Mouse (Mus musculus) lung, embryonic 16.5 days (tissue): ENCODE measurements around the gene Rnf5. TPM values are rescaled to one million over a fixed set of nuclear protein-coding genes. Genes with fewer than 3 reads are reported as not detected.

Experiments used
- ATAC-seq: fragments of 200-750 bp; cut with Nextera tagmentation; 2 replicates; pipeline ENCODE4 v1.8.0; 2017; ENCODE audit warnings: low read depth, mild to moderate bottlenecking, moderate library complexity
- H3K27ac ChIP-seq: fragments of 300-500 bp; sonication (generic); 2 replicates; pipeline ENCODE4 v1.5.1; 2014; ENCODE audit warnings: mild to moderate bottlenecking, control low read depth, low read length
- H3K27me3 ChIP-seq: fragments of 300-500 bp; sonication (generic); 2 replicates; pipeline ENCODE4 v1.6.1; 2014; ENCODE audit warnings: low read depth, low read length, mixed read lengths; ENCODE audit not compliant: control insufficient read depth, insufficient read depth
- H3K36me3 ChIP-seq: fragments of 300-500 bp; sonication (generic); 2 replicates; pipeline ENCODE4 v1.6.1; 2014; ENCODE audit warnings: low read length; ENCODE audit not compliant: control insufficient read depth, insufficient read depth
- H3K4me1 ChIP-seq: fragments of 300-500 bp; sonication (generic); replicated peaks from 2 replicates; pipeline ENCODE4 v1.6.1; 2014; ENCODE audit warnings: low read length, mixed read lengths; ENCODE audit not compliant: control insufficient read depth, insufficient read depth
- H3K4me2 ChIP-seq: fragments of 300-500 bp; sonication (generic); 2 replicates; pipeline ENCODE4 v1.6.1; 2014; ENCODE audit warnings: low read depth, low read length, control low read depth
- H3K4me3 ChIP-seq: fragments of 300-500 bp; sonication (generic); 2 replicates; pipeline ENCODE4 v1.5.1; 2014; ENCODE audit warnings: mild to moderate bottlenecking, low read length, control low read depth
- H3K9ac ChIP-seq: fragments of 300-500 bp; sonication (generic); 2 replicates; pipeline ENCODE4 v1.6.1; 2014; ENCODE audit warnings: low read length, control low read depth
- H3K9me3 ChIP-seq: fragments of 300-500 bp; sonication (generic); 2 replicates; pipeline ENCODE4 v1.6.1; 2016; ENCODE audit warnings: low read length; ENCODE audit not compliant: control insufficient read depth
- WGBS: fragments of 180-500 bp; shearing (Covaris S2); extraction: QIAGEN DNeasy Blood & Tissue Kit; methylation state at CpG from one replicate; pipeline ENCODE4 v1.1.7; 2014; 5-methylcytosine and 5-hydroxymethylcytosine counted together
- polyA plus RNA-seq: library from polyadenylated mRNA; unstranded; fragments of >200 nt; fragmentation: Nextera tagmentation; extraction: Ambion mirVana; gene quantifications from 2 replicates; pipeline ENCODE4 v1.2.1, GENCODE M21; 2015

Gene Rnf5
- polyA plus RNA-seq, 1 experiment from 2014 or later, result 128 TPM

DNA sequence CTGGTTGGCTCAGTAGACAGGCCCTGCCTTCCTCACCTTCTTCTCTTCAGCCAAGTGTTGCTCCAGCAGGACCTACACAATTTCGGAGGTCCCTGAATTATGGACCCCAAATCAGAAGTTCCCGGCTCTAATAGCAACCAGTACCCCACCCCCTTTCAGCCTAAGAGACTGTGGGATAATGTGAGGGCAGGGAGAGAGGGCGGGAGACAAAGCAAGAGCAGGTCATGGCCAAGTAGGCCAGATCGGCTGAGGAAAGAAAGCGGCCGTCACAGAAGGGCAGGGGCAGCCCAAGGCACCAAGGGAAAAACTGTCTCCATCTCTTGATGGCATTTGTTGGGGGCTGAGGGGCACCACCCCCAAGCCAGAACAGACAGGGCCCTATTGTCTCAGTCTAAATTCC is 12.4 kb upstream of the Rnf5 start, which contains the start of gene Egfl8:
Gene Egfl8, minus strand, starts transcription at position 101 of the 400 bp plus-strand sequence.
- no peak for ATAC-seq
- Histone ChIP-seq H3K36me3 (peaks cover 19% of the 10 kb centered on the region), H3K4me2 (no peak within 1 kb of the TSS), H3K4me1 (no peaks in the 10 kb centered on the region), H3K4me3 (no peak within 1 kb of the TSS), H3K27ac (0 out of 2 replicates have a peak within 1 kb of the TSS, but pooled peaks have one; percentile 24), H3K9ac (no peak within 1 kb of the TSS), H3K9me3 (no peaks in the 10 kb centered on the region), H3K27me3 (no peaks in the 10 kb centered on the region)
- 69% methylated on average over 6 of the region's 6 CpGs for WGBS

DNA sequence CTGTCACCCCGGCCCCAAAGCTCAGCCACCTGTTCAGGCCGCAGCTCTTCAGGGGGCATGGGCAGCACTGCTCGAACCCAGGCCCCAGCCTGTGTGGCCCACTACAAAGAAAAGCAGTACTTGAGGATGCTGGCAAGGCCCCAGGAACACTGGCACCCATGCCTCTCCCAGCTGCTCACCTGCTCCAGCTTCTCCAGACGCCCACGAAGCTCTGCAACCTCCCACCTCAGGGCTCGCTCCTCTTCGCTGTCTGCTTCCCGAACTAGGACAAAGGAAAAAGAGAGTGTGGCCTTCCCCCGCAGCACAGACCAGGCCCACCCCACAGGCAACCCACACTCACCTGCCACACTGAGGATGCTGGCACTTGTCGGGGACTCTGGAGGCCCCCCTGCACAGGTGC is 10.3 kb upstream of the Rnf5 start:
- Histone ChIP-seq H3K27me3 (no peaks in the 10 kb centered on the region), H3K4me3 (no peak overlapping the region), H3K9ac (no peak overlapping the region), H3K9me3 (no peaks in the 10 kb centered on the region), H3K4me1 (no peaks in the 10 kb centered on the region; the same call in 1 of the 2 replicates), H3K27ac (no peak overlapping the region), H3K36me3 (peaks cover 19% of the 10 kb centered on the region), H3K4me2 (no peak overlapping the region)
- no peak for ATAC-seq
- WGBS, result 85% methylated on average over 10 of the region's 10 CpGs

DNA sequence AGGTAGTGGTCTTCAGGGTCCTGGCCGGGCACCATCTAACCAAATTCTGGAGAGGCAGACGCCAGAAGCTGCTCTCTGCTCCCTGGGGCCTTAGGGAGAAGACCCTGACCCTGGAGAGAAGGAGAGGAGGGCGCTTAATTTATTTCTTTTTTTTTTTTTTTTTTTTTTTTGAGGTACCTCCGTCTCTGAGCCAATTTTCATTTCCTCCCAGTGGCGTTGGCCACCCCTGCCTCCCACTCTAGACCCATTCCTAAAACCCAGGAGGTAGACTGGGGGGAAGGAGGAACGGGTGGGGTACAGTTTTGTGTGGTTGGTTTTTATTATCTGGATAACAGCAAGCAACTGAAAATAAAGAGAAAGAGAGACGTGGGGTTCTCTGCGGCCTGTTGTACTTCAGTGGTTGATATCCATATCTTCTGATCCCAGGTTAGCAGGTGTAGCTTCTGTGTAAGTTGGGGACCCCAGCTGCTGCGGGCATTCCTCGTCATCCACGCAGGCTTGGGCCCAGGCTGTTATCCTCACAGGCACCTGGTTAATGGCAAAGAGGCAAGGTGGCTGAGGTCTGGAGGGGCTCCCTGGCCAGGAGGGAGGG is 9.7 kb upstream of the Rnf5 start:
- H3K9me3 ChIP-seq, result no peaks in the 10 kb centered on the region
- H3K36me3 ChIP-seq, result peaks cover 19% of the 10 kb centered on the region
- no peak for ATAC-seq
- H3K27ac ChIP-seq, result no peak overlapping the region
- H3K4me1 ChIP-seq, result peaks cover 3% of the 10 kb centered on the region; the same call in 1 of the 2 replicates
- WGBS, result 80% methylated on average over 11 of the region's 11 CpGs
- H3K9ac ChIP-seq, result no peak overlapping the region
- no peak overlapping the region for H3K4me2 ChIP-seq
- H3K27me3 ChIP-seq, result no peaks in the 10 kb centered on the region
- no peak overlapping the region for H3K4me3 ChIP-seq

DNA sequence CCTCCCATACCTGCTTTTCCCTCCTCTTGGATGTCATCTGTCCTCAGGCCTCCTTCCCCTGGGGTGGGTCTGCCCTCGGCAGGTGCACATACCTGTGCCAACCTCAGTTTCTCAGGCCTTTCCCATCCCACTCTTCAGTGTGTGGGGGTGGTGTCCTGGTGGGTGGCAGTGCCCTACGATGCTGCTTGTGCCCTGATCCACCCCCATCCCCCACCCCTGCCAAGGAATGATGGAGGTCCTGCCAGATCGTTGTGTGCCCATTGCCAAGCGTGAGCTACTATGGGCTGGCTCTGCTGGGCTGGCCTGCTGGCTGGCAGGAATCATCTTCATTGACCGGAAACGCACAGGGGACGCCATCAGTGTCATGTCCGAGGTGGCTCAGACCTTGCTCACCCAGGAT is 7.6 kb upstream of the Rnf5 start:
- Histone ChIP-seq H3K4me2 (no peak overlapping the region), H3K4me3 (no peak overlapping the region), H3K27ac (no peak overlapping the region), H3K4me1 (peaks cover 13% of the 10 kb centered on the region), H3K36me3 (peaks cover 17% of the 10 kb centered on the region), H3K9ac (no peak overlapping the region), H3K27me3 (no peaks in the 10 kb centered on the region), H3K9me3 (no peaks in the 10 kb centered on the region)
- no peak for ATAC-seq
- 89% methylated on average over 8 of the region's 8 CpGs for WGBS

DNA sequence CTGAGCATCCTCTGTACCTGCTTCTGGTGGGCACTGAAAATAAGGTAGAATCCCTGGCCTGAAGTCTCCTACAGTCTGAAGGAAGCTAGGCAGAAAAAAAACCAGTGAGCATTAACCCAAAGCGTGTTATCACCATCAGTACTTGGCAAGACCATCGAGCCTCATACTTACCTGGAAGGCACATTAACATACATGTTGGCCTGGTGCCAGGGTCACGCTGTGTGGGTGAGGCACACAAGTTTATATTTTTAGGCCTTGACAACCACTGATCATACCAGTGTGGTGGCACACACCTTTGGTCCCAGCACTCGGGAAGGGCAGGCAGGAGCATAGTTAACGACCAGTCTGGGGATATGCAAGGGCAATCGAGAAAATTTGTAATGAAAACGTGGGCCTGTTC is 4.5 kb upstream of the Rnf5 start:
- Histone ChIP-seq H3K36me3 (peaks cover 12% of the 10 kb centered on the region), H3K4me2 (no peak overlapping the region), H3K27ac (no peak overlapping the region), H3K4me1 (peaks cover 21% of the 10 kb centered on the region), H3K9me3 (no peaks in the 10 kb centered on the region), H3K9ac (0 out of 2 replicates have a peak overlapping the region, but pooled peaks have one; percentile 3), H3K4me3 (no peak overlapping the region), H3K27me3 (no peaks in the 10 kb centered on the region)
- 73% methylated on average over 7 of the region's 7 CpGs for WGBS
- ATAC-seq, result no peak

DNA sequence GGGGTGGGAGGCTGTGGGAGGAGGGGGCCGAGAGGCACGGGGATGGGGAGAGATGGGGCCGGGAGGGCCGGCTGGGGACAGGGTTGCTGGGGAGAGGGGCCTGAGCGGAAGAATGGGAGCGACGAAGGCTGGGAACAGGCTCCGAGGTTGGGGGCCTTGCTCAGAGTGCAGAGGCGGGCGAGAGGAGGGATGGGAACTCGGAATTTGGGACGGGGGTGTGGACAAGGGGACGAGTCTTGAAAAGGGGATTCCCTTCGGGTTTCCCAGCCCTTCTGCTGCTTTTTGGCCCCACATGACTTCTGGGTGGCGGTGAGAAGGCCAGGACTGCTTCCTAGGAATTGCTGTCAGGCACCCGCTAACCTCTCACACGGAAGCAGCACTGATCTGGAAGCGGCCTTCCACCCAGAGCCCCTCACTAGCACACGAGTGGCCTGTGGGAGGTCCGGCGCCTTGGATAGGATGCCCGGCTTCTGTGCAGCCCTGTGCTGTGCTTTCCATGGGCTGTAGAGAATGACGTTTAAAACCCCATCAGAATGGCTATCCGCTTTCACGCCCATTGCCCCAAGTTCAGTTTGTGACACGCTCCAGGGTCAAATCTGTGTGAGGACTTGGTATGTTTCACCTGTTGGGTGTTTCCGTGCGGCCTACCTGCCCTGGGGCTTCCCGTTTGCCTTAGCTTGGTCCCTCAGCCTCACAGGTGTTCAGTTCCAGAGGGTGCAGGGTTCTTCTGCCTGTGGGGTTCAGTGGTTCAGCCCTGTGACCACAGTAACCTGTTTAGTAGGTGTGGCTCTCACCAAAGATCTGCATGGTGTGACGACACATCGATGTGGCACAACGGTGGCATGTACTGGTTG is 2.9 kb upstream of the Rnf5 start:
- peak overlapping the region; percentile 77 for H3K27ac ChIP-seq
- peak overlapping the region; percentile 88 for H3K4me3 ChIP-seq
- WGBS, result 11% methylated on average over 32 of the region's 32 CpGs
- H3K27me3 ChIP-seq, result no peaks in the 10 kb centered on the region
- H3K4me1 ChIP-seq, result peaks cover 29% of the 10 kb centered on the region
- peaks cover 3% of the 10 kb centered on the region for H3K36me3 ChIP-seq
- ATAC-seq, result no peak
- no peaks in the 10 kb centered on the region for H3K9me3 ChIP-seq
- peak overlapping the region; percentile 74 for H3K4me2 ChIP-seq
- H3K9ac ChIP-seq, result peak overlapping the region; percentile 96

DNA sequence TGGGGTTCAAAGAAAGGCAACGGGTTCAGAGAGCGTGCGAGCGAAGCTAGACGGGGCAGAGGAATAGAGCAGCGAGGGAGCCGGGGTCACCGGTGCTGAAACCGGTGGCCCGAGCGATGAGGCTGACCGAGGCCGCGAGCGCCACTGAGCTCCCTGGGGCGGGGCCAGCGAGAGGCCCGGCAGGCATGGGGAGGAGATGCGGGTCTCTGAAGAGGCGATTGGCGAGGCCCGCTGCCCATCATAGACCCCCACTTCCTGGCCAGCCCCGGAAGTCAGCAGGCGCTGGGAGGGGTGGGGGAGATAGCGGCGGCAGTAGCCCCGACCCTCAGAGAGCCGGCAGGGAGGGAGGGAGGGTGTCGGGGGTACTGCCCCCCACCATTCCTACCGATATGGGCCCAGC is 2.1 kb upstream of the Rnf5 start:
- Histone ChIP-seq H3K36me3 (peaks cover 6% of the 10 kb centered on the region), H3K27me3 (no peaks in the 10 kb centered on the region), H3K4me1 (peaks cover 29% of the 10 kb centered on the region), H3K4me3 (peak overlapping the region; percentile 88), H3K4me2 (peak overlapping the region; percentile 74), H3K9ac (peak overlapping the region; percentile 96), H3K9me3 (no peaks in the 10 kb centered on the region), H3K27ac (peak overlapping the region; percentile 91)
- ATAC-seq, result peak; percentile 55
- under 1% methylated on average over 27 of the region's 30 CpGs for WGBS

DNA sequence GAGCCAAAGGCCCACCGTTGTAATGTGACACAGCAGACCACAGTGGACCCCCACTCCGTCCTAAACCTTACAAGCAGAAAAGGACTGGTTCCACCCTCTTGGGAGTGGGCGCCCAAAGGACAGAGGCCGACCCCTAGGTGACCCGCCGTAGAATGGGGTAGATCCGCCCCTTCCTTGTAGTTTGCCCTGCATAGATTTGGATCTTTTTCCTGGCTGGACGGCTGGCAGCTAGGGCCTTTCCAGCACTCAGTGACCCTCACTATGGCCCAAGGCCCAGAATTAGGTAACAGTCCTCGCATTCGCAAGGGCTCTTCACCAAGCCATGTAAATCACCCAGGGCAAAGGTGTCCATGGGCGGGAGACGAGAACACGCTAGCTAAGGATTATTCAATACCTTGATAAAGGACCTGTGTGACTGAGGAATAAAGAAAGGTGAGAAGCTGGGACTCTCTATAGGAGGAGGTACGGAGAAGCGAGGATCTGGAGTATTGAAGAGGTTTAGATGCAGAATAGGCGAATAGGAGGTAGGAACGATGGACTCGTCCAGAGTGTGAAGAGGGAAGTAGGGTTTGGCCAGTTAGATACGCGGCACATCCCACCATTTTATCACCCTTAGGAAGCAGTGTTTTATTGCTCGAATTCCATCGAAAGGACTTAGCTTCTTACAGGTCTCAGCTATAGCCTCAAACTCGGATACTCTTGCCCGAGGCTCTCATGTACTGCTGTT is 1.2 kb upstream of the Rnf5 start:
- no peak for ATAC-seq

DNA sequence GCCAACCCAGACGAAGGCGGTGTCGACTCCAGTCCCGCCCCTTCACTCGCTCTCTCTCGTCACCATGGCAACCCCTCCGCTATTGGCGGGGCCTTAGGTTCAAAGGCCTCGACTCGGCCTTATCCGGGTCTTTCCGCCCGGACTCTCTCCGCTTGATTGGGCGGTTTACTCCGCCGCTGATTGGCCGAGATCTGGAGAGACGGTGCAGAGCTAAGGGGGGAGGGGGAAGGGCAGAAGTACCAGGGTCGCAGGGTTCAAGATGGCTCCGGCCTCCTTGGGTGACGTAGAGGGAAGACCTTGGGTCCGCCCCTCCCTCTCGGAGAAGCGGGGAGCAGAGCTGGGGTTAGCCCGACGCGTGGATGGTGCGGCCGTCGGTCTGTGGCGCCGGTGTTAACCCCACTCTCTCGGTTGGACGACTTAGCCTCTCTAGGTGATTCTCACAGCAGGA is 595 bp upstream of the Rnf5 start, which contains the start of gene Agpat1:
Gene Agpat1, plus strand, starts transcription at position 202 of the 448 bp plus-strand sequence.
- Histone ChIP-seq H3K4me2 (peak within 1 kb of the TSS; percentile 88), H3K9me3 (no peaks in the 10 kb centered on the region), H3K36me3 (peaks cover 11% of the 10 kb centered on the region), H3K4me1 (peaks cover 32% of the 10 kb centered on the region), H3K9ac (peak within 1 kb of the TSS; percentile 96), H3K27ac (peak within 1 kb of the TSS; percentile 91), H3K4me3 (peak within 1 kb of the TSS; percentile 88), H3K27me3 (no peaks in the 10 kb centered on the region)
- 0% methylated on average over 34 of the region's 35 CpGs for WGBS
- ATAC-seq, result peak; percentile 90

More for the DNA sequence above, 1.2 kb upstream of the Rnf5 start:
- peak overlapping the region; percentile 96 for H3K9ac ChIP-seq
- peaks cover 32% of the 10 kb centered on the region for H3K4me1 ChIP-seq
- no peaks in the 10 kb centered on the region for H3K27me3 ChIP-seq
- peak overlapping the region; percentile 88 for H3K4me3 ChIP-seq
- no peaks in the 10 kb centered on the region for H3K9me3 ChIP-seq
- 13% methylated on average over 24 of the region's 24 CpGs for WGBS
- H3K4me2 ChIP-seq, result peak overlapping the region; percentile 74
- H3K36me3 ChIP-seq, result peaks cover 11% of the 10 kb centered on the region
- peak overlapping the region; percentile 91 for H3K27ac ChIP-seq
